Mouse (Mus musculus) hindbrain, embryonic 16.5 days (tissue): ENCODE measurements around the gene F830045P16Rik. TPM values are rescaled to one million over a fixed set of nuclear protein-coding genes. Genes with fewer than 3 reads are reported as not detected.

Experiments
- ATAC-seq: fragments of 200-750 bp; cut with Nextera tagmentation; 2 replicates; pipeline ENCODE4 v1.8.0; 2017; ENCODE audit warnings: moderate TSS enrichment, moderate library complexity
- H3K27ac ChIP-seq: fragments of 300-500 bp; sonication (generic); 2 replicates; pipeline ENCODE4 v1.5.1; 2014; ENCODE audit warnings: low read depth, mild to moderate bottlenecking, control low read depth, low read length, moderate library complexity
- H3K27me3 ChIP-seq: fragments of 300-500 bp; sonication (generic); replicated peaks from 2 replicates; pipeline ENCODE4 v1.6.1; 2014; ENCODE audit warnings: low read length; ENCODE audit not compliant: control insufficient read depth, insufficient read depth
- H3K36me3 ChIP-seq: fragments of 300-500 bp; sonication (generic); 2 replicates; pipeline ENCODE4 v1.6.1; 2014; ENCODE audit warnings: mild to moderate bottlenecking, low read length, moderate library complexity, mixed read lengths; ENCODE audit not compliant: control insufficient read depth, insufficient read depth
- H3K4me1 ChIP-seq: fragments of 300-500 bp; sonication (generic); 2 replicates; pipeline ENCODE4 v1.6.1; 2014; ENCODE audit warnings: low read depth, low read length; ENCODE audit not compliant: control insufficient read depth, insufficient read depth
- H3K4me2 ChIP-seq: fragments of 300-500 bp; sonication (generic); 2 replicates; pipeline ENCODE4 v1.6.1; 2014; ENCODE audit warnings: mild to moderate bottlenecking, low read length, control low read depth, moderate library complexity
- H3K4me3 ChIP-seq: fragments of 300-500 bp; sonication (generic); 2 replicates; pipeline ENCODE4 v1.5.1; 2014; ENCODE audit warnings: mild to moderate bottlenecking, low read length, control low read depth, moderate library complexity
- H3K9ac ChIP-seq: fragments of 300-500 bp; sonication (generic); 2 replicates; pipeline ENCODE4 v1.6.1; 2014; ENCODE audit warnings: low read depth, mild to moderate bottlenecking, control low read depth, low read length, moderate library complexity
- H3K9me3 ChIP-seq: fragments of 300-500 bp; sonication (generic); 2 replicates; pipeline ENCODE4 v1.6.1; 2014; ENCODE audit warnings: mild to moderate bottlenecking, low read length, moderate library complexity; ENCODE audit not compliant: control insufficient read depth
- WGBS: fragments of 180-500 bp; shearing (Covaris S2); extraction: QIAGEN DNeasy Blood & Tissue Kit; methylation state at CpG from one replicate; pipeline ENCODE4 v1.1.7; 2014; 5-methylcytosine and 5-hydroxymethylcytosine counted together
- polyA plus RNA-seq: library from polyadenylated mRNA; unstranded; fragments of >200 nt; fragmentation: Nextera tagmentation; extraction: Ambion mirVana; gene quantifications from 2 replicates; pipeline ENCODE4 v1.2.1, GENCODE M21; 2015

F830045P16Rik gene
- polyA plus RNA-seq, 1 experiment from 2014 or later: not detected

DNA sequence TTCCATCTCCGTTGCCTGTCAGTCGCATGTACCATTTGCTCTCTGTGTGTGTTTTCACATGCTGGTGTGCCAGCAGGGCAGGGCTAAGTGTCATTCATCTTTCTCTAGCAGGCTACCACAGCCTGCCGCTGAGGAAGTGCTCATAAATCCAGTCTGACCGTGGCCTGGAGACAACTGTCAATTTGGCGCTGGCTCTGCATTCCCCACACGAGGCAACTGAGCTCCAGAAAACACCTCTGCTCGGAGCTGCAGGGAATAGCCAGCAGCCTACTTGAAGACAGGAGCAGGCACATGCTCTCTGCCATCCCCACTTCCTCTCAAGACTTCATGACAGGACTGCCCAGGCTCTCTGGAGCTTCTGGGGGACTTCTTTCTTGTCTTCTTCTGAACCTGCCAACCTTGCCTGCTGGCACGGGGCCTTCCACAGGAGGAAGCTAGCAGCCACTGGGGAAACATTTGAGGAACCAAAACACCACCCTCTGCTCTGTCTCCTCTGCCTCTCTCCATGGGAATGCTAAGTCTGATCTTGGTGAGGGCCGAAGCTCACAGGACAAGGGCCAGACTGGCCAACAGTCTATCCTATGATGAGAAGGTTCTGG, 13.2 kb upstream of the F830045P16Rik start:
- H3K36me3 ChIP-seq: no peaks in the 10 kb centered on the region
- H3K9ac ChIP-seq: no peak overlapping the region
- peak; percentile 58; the same call in 1 of the 2 replicates for ATAC-seq
- no peak overlapping the region for H3K4me2 ChIP-seq
- H3K4me1 ChIP-seq: peaks cover 2% of the 10 kb centered on the region; the same call in 1 of the 2 replicates
- H3K27ac ChIP-seq: no peak overlapping the region
- no peaks in the 10 kb centered on the region for H3K9me3 ChIP-seq
- H3K4me3 ChIP-seq: no peak overlapping the region
- 48% methylated on average over 9 of the region's 9 CpGs for WGBS
- H3K27me3 ChIP-seq: no peaks in the 10 kb centered on the region

DNA sequence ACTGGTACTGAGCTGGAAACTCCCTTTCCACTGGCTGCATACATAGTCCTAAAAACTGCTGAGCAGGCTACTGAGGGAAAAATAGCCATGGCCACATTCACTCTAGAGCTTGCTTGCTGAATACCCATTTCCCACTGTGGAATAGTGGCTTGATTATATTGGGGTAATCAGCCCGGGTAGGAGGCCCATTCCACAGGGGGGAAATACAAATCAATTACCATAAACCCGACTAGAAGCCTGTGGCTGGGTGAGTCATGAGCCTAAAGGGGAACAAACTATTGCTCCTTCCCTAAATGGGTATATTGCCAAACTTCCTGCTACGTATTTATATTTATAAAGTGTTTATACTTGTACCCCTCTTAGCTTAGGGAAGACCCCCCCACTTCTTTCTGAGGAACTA, 10.4 kb upstream of the F830045P16Rik start:
- Histone ChIP-seq H3K27ac (no peak overlapping the region), H3K27me3 (no peaks in the 10 kb centered on the region), H3K9ac (no peak overlapping the region), H3K4me2 (no peak overlapping the region), H3K4me1 (peaks cover 2% of the 10 kb centered on the region; the same call in 1 of the 2 replicates), H3K9me3 (no peaks in the 10 kb centered on the region), H3K36me3 (no peaks in the 10 kb centered on the region), H3K4me3 (no peak overlapping the region)
- ATAC-seq: no peak
- WGBS: 67% methylated on average over 3 of the region's 3 CpGs

- H3K36me3 ChIP-seq: no peaks in the 10 kb centered on the region
- no peak overlapping the region for H3K4me2 ChIP-seq
- 80% methylated on average over 7 of the region's 7 CpGs for WGBS
- no peaks in the 10 kb centered on the region for H3K9me3 ChIP-seq
- no peak overlapping the region for H3K4me3 ChIP-seq
- no peaks in the 10 kb centered on the region for H3K27me3 ChIP-seq
- no peak for ATAC-seq
- H3K9ac ChIP-seq: no peak overlapping the region
- H3K27ac ChIP-seq: no peak overlapping the region
- H3K4me1 ChIP-seq: peaks cover 2% of the 10 kb centered on the region; the same call in 1 of the 2 replicates
These were observed 9.2 kb upstream of the F830045P16Rik start for GRCm38 (mm10) chr2:129545596-129545995.

DNA sequence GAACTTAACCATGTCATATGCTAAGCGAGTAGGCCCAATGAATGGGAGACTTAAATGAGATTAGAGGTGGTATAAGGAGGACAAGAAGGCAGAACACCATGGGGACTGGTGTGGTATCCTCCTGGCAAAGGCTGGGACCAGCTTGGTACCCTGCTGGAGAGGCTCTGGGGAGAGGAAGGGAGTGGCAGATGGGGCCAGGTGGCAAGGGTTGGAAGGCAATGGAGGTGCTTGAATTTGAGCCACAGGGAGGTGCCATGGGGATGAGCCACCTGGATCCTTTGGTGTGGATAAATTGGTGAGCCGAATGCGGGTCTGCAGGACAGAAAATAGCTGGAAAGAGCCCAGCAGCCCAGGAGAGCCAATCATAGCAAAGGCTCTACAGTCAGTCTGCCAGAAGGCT, 8.5 kb upstream of the F830045P16Rik start:
- H3K9me3 ChIP-seq: no peaks in the 10 kb centered on the region
- H3K27me3 ChIP-seq: no peaks in the 10 kb centered on the region
- WGBS: 55% methylated on average over 3 of the region's 3 CpGs
- H3K9ac ChIP-seq: no peak overlapping the region
- no peaks in the 10 kb centered on the region for H3K36me3 ChIP-seq
- no peak overlapping the region for H3K4me2 ChIP-seq
- H3K4me3 ChIP-seq: no peak overlapping the region
- H3K27ac ChIP-seq: no peak overlapping the region
- ATAC-seq: peak; percentile 55; the same call in 1 of the 2 replicates
- peaks cover 5% of the 10 kb centered on the region; the same call in 1 of the 2 replicates for H3K4me1 ChIP-seq

GRCm38 (mm10) chr2:129544448-129544847, 8.0 kb upstream of the F830045P16Rik start:
- no peaks in the 10 kb centered on the region for H3K9me3 ChIP-seq
- no peak overlapping the region for H3K4me3 ChIP-seq
- no peaks in the 10 kb centered on the region for H3K27me3 ChIP-seq
- peak; percentile 59; the same call in 1 of the 2 replicates for ATAC-seq
- no peak overlapping the region for H3K9ac ChIP-seq
- peaks cover 5% of the 10 kb centered on the region; the same call in 1 of the 2 replicates for H3K4me1 ChIP-seq
- no peak overlapping the region for H3K27ac ChIP-seq
- WGBS: 19% methylated on average over 4 of the region's 4 CpGs
- no peaks in the 10 kb centered on the region for H3K36me3 ChIP-seq
- H3K4me2 ChIP-seq: no peak overlapping the region

GRCm38 (mm10) chr2:129540036-129540435, 3.6 kb upstream of the F830045P16Rik start:
- H3K4me1 ChIP-seq: peaks cover 8% of the 10 kb centered on the region; the same call in 1 of the 2 replicates
- no peaks in the 10 kb centered on the region for H3K9me3 ChIP-seq
- no peak for ATAC-seq
- no peak overlapping the region for H3K4me2 ChIP-seq
- no peaks in the 10 kb centered on the region for H3K27me3 ChIP-seq
- no peak overlapping the region for H3K27ac ChIP-seq
- no peaks in the 10 kb centered on the region for H3K36me3 ChIP-seq
- H3K9ac ChIP-seq: no peak overlapping the region
- WGBS: 73% methylated on average over 3 of the region's 3 CpGs
- no peak overlapping the region for H3K4me3 ChIP-seq

GRCm38 (mm10) chr2:129539175-129539574, 2.8 kb upstream of the F830045P16Rik start:
- H3K4me3 ChIP-seq: no peak overlapping the region
- H3K4me2 ChIP-seq: no peak overlapping the region
- no peak for ATAC-seq
- H3K4me1 ChIP-seq: peaks cover 8% of the 10 kb centered on the region; the same call in 1 of the 2 replicates
- no peak overlapping the region for H3K27ac ChIP-seq
- H3K9ac ChIP-seq: no peak overlapping the region
- H3K27me3 ChIP-seq: no peaks in the 10 kb centered on the region
- no peaks in the 10 kb centered on the region for H3K9me3 ChIP-seq
- H3K36me3 ChIP-seq: no peaks in the 10 kb centered on the region
- WGBS: 71% methylated on average over 4 of the region's 4 CpGs

DNA sequence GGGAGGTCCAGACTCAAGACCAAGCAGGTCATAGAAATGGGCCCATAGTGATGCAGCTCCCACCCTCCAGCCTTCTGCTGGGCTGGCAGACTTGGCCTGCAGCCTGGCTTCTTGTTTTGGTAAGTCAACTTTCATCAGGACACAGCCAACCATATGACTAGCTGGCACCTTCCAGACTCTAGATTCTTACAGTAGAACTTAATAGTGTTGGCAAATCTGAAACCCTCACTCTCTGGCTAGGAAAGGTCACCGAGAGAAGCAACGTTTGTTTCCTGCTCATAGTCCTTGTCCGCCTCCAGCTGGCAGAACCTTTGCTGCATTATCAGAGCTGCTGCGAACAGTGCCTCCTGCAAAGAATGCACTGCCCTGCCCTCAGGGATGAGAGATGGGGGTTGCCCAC, 1.5 kb upstream of the F830045P16Rik start:
- H3K9ac ChIP-seq: no peak overlapping the region
- no peaks in the 10 kb centered on the region for H3K9me3 ChIP-seq
- H3K27me3 ChIP-seq: no peaks in the 10 kb centered on the region
- H3K4me1 ChIP-seq: peaks cover 8% of the 10 kb centered on the region; the same call in 1 of the 2 replicates
- ATAC-seq: no peak
- WGBS: 69% methylated on average over 4 of the region's 4 CpGs
- H3K36me3 ChIP-seq: no peaks in the 10 kb centered on the region
- no peak overlapping the region for H3K27ac ChIP-seq
- H3K4me2 ChIP-seq: no peak overlapping the region
- H3K4me3 ChIP-seq: no peak overlapping the region

GRCm38 (mm10) chr2:129537360-129537759, 958 bp upstream of the F830045P16Rik start:
- no peak for ATAC-seq
- no peak overlapping the region for H3K4me3 ChIP-seq

More at GRCm38 (mm10) chr2:129537360-129537759, 958 bp upstream of the F830045P16Rik start:
- H3K4me1 ChIP-seq: peaks cover 8% of the 10 kb centered on the region; the same call in 1 of the 2 replicates
- no peaks in the 10 kb centered on the region for H3K36me3 ChIP-seq
- no peak overlapping the region for H3K9ac ChIP-seq
- no peak overlapping the region for H3K27ac ChIP-seq
- H3K9me3 ChIP-seq: no peaks in the 10 kb centered on the region
- no peak overlapping the region for H3K4me2 ChIP-seq
- WGBS: 16% methylated on average over 7 of the region's 7 CpGs
- H3K27me3 ChIP-seq: no peaks in the 10 kb centered on the region
